Mouse (Mus musculus) forebrain, embryonic 16.5 days (tissue): ENCODE data around the gene Tgif2. TPM values are rescaled to one million over a fixed set of nuclear protein-coding genes. Genes with fewer than 3 reads are reported as not detected.
"Not testable (repeated sequence)": the region's sequence is repeated elsewhere in the genome, so short reads cannot be mapped to it uniquely, and the experiment has no call there.

ENCODE experiments used
- ATAC-seq: fragments of 200-750 bp; cut with Nextera tagmentation; 2 replicates; pipeline ENCODE4 v1.8.0; 2017; ENCODE audit warnings: mild to moderate bottlenecking, moderate library complexity
- H3K27ac ChIP-seq: fragments of 300-500 bp; sonication (generic); 2 replicates; pipeline ENCODE4 v1.5.1; 2014; ENCODE audit warnings: low read length, control low read depth
- H3K27me3 ChIP-seq: fragments of 300-500 bp; sonication (generic); replicated peaks from 2 replicates; pipeline ENCODE4 v1.6.1; 2014; ENCODE audit warnings: low read length; ENCODE audit not compliant: control insufficient read depth, insufficient read depth
- H3K36me3 ChIP-seq: fragments of 300-500 bp; sonication (generic); 2 replicates; pipeline ENCODE4 v1.6.1; 2014; ENCODE audit not compliant: control insufficient read depth, insufficient read depth
- H3K4me1 ChIP-seq: fragments of 300-500 bp; sonication (generic); replicated peaks from 2 replicates; pipeline ENCODE4 v1.6.1; 2014; ENCODE audit warnings: low read length; ENCODE audit not compliant: control insufficient read depth, insufficient read depth
- H3K4me2 ChIP-seq: fragments of 300-500 bp; sonication (generic); 2 replicates; pipeline ENCODE4 v1.6.1; 2014; ENCODE audit warnings: mild to moderate bottlenecking, low read length, control low read depth
- H3K4me3 ChIP-seq: fragments of 300-500 bp; sonication (generic); replicated peaks from 2 replicates; pipeline ENCODE4 v1.5.1; 2014; ENCODE audit warnings: mild to moderate bottlenecking, low read length, control low read depth
- H3K9ac ChIP-seq: fragments of 300-500 bp; sonication (generic); replicated peaks from 2 replicates; pipeline ENCODE4 v1.6.1; 2014; ENCODE audit warnings: low read depth, low read length, control low read depth
- H3K9me3 ChIP-seq: fragments of 300-500 bp; sonication (generic); 2 replicates; pipeline ENCODE4 v1.6.1; 2016; ENCODE audit warnings: low read length; ENCODE audit not compliant: control insufficient read depth
- WGBS: fragments of 180-500 bp; shearing (Covaris S2); extraction: QIAGEN DNeasy Blood & Tissue Kit; methylation state at CpG from one replicate; pipeline ENCODE4 v1.1.7; 2014; 5-methylcytosine and 5-hydroxymethylcytosine counted together
- polyA plus RNA-seq: library from polyadenylated mRNA; unstranded; fragments of >200 nt; fragmentation: Nextera tagmentation; extraction: Ambion mirVana; gene quantifications from 2 replicates; pipeline ENCODE4 v1.2.1, GENCODE M21; 2015

Gene Tgif2
- polyA plus RNA-seq, 1 experiment from 2014 or later: 33.1 TPM

- Histone ChIP-seq H3K4me3 (no peak overlapping the region), H3K36me3 (no peaks in the 10 kb centered on the region), H3K9me3 (no peaks in the 10 kb centered on the region), H3K9ac (no peak overlapping the region), H3K27ac (no peak overlapping the region), H3K4me1 (no peaks in the 10 kb centered on the region), H3K27me3 (no peaks in the 10 kb centered on the region), H3K4me2 (no peak overlapping the region)
- WGBS: 72% methylated on average over 5 of the region's 5 CpGs
- ATAC-seq: no peak
These were observed 28.3 kb upstream of the Tgif2 start for GRCm38 (mm10) chr2:156811556-156811955.

GRCm38 (mm10) chr2:156814344-156814801, 25.4 kb upstream of the Tgif2 start:
- no peak overlapping the region for H3K27ac ChIP-seq
- no peaks in the 10 kb centered on the region for H3K36me3 ChIP-seq
- no peak overlapping the region for H3K9ac ChIP-seq
- no peaks in the 10 kb centered on the region for H3K9me3 ChIP-seq
- ATAC-seq: no peak
- no peaks in the 10 kb centered on the region for H3K4me1 ChIP-seq
- no peak overlapping the region for H3K4me3 ChIP-seq
- H3K4me2 ChIP-seq: no peak overlapping the region
- WGBS: 18% methylated on average over 8 of the region's 8 CpGs
- H3K27me3 ChIP-seq: no peaks in the 10 kb centered on the region

- no peak for ATAC-seq
- H3K4me3 ChIP-seq: no peak overlapping the region
- no peaks in the 10 kb centered on the region for H3K9me3 ChIP-seq
- no peak overlapping the region for H3K9ac ChIP-seq
- 47% methylated on average over 5 of the region's 5 CpGs for whole genome bisulfite sequencing
- H3K4me1 ChIP-seq: no peaks in the 10 kb centered on the region
- H3K27ac ChIP-seq: no peak overlapping the region
- no peaks in the 10 kb centered on the region for H3K27me3 ChIP-seq
- H3K36me3 ChIP-seq: no peaks in the 10 kb centered on the region
- H3K4me2 ChIP-seq: no peak overlapping the region
These were observed 24.9 kb upstream of the Tgif2 start for GRCm38 (mm10) chr2:156814893-156815292.

GRCm38 (mm10) chr2:156815412-156815811, 24.4 kb upstream of the Tgif2 start:
- ATAC-seq: no peak
- WGBS: 70% methylated on average over 3 of the region's 3 CpGs

GRCm38 (mm10) chr2:156816116-156816515, 23.7 kb upstream of the Tgif2 start:
- Histone ChIP-seq H3K9me3 (no peaks in the 10 kb centered on the region), H3K4me1 (no peaks in the 10 kb centered on the region), H3K4me3 (no peak overlapping the region), H3K36me3 (no peaks in the 10 kb centered on the region), H3K4me2 (no peak overlapping the region), H3K9ac (no peak overlapping the region), H3K27ac (no peak overlapping the region), H3K27me3 (no peaks in the 10 kb centered on the region)
- WGBS: 58% methylated on average over 1 of the region's 1 CpGs
- ATAC-seq: no peak

More at GRCm38 (mm10) chr2:156815412-156815811, 24.4 kb upstream of the Tgif2 start:
- no peaks in the 10 kb centered on the region for H3K4me1 ChIP-seq
- H3K36me3 ChIP-seq: no peaks in the 10 kb centered on the region
- H3K9ac ChIP-seq: no peak overlapping the region
- H3K27ac ChIP-seq: no peak overlapping the region
- H3K4me3 ChIP-seq: no peak overlapping the region
- no peak overlapping the region for H3K4me2 ChIP-seq
- no peaks in the 10 kb centered on the region for H3K9me3 ChIP-seq
- H3K27me3 ChIP-seq: no peaks in the 10 kb centered on the region

- not testable (repeated sequence) for H3K9me3 ChIP-seq, H3K4me1 ChIP-seq, H3K27me3 ChIP-seq, ATAC-seq, H3K4me2 ChIP-seq, H3K9ac ChIP-seq, H3K4me3 ChIP-seq, H3K27ac ChIP-seq, H3K36me3 ChIP-seq
- WGBS: 87% methylated on average over 6 of the region's 6 CpGs
These were observed 14.7 kb upstream of the Tgif2 start for GRCm38 (mm10) chr2:156825128-156825527.

GRCm38 (mm10) chr2:156834336-156834735, 5.5 kb upstream of the Tgif2 start:
- no peak overlapping the region for H3K9ac ChIP-seq
- peaks cover 2% of the 10 kb centered on the region; the same call in 1 of the 2 replicates for H3K4me1 ChIP-seq
- WGBS: 98% methylated on average over 11 of the region's 11 CpGs
- H3K9me3 ChIP-seq: no peaks in the 10 kb centered on the region
- H3K27me3 ChIP-seq: no peaks in the 10 kb centered on the region
- no peak for ATAC-seq
- H3K27ac ChIP-seq: no peak overlapping the region
- no peak overlapping the region for H3K4me2 ChIP-seq
- H3K36me3 ChIP-seq: no peaks in the 10 kb centered on the region
- no peak overlapping the region for H3K4me3 ChIP-seq

- H3K27me3 ChIP-seq: no peaks in the 10 kb centered on the region
- no peak overlapping the region for H3K4me2 ChIP-seq
- H3K9ac ChIP-seq: peak overlapping the region; percentile 28; the same call in 1 of the 2 replicates
- no peak overlapping the region for H3K27ac ChIP-seq
- WGBS: 59% methylated on average over 6 of the region's 6 CpGs
- no peaks in the 10 kb centered on the region for H3K36me3 ChIP-seq
- no peaks in the 10 kb centered on the region for H3K9me3 ChIP-seq
- no peak overlapping the region for H3K4me3 ChIP-seq
- ATAC-seq: no peak
- peaks cover 36% of the 10 kb centered on the region for H3K4me1 ChIP-seq
These were observed 968 bp upstream of the Tgif2 start for GRCm38 (mm10) chr2:156838839-156839238.

GRCm38 (mm10) chr2:156840301-156841027, 657 bp downstream of the Tgif2 start:
- Histone ChIP-seq H3K9ac (peak overlapping the region; percentile 72), H3K27ac (peak overlapping the region; percentile 82), H3K4me3 (peak overlapping the region; percentile 75), H3K4me1 (peaks cover 48% of the 10 kb centered on the region), H3K4me2 (peak overlapping the region; percentile 88), H3K36me3 (no peaks in the 10 kb centered on the region), H3K27me3 (no peaks in the 10 kb centered on the region), H3K9me3 (no peaks in the 10 kb centered on the region)
- peak; percentile 47 for ATAC-seq
- under 1% methylated on average over 52 of the region's 79 CpGs for WGBS
